Mouse (Mus musculus) spleen, postnatal 14 days (tissue): Measurements from ENCODE around the gene Coa5.
A peak's percentile ranks its signal among the peaks of the same experiment; 100 is the strongest.

Experiments
- DNase-seq, 2 experiments: peaks; one replicate each; pipeline ENCODE4 v3.0.0; 2021 to 2022; ENCODE audit warnings: low spot score in 2 of 2

Gene Coa5

GRCm38 (mm10) chr1:37429366-37430296 is at the start of gene Coa5, which contains the start of gene Unc50:
Gene Coa5 (minus strand): TSS chr1:37430103.
Gene Unc50 (plus strand): TSS chr1:37430139.
- peak; percentile 79 to 88 for DNase-seq

- no peak for DNase-seq
Observed at GRCm38 (mm10) chr1:37479074-37479473, 49.2 kb upstream of the Coa5 start.

GRCm38 (mm10) chr1:37478416-37478815 is 48.5 kb upstream of the Coa5 start:
- DNase-seq = no peak

DNA sequence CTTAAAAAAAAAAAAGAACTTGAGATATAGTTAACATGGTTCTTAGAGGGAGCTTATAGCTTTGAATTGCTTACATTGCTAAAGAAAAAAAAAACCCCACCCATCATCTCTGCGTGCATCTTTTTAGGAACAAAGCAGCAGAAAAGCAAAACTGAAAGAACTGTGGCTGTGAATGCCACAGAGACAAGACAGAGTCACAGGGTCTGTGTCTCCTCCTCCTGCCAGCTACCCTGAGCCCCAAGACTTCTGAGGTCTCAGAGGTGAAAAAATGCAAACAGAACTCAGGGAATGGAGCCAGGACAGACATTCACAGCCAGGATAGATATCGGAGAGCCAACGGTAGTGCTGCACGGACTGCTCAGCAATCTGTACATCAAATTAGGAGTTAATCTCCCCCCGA is 48.0 kb upstream of the Coa5 start:
- DNase-seq = no peak

DNA sequence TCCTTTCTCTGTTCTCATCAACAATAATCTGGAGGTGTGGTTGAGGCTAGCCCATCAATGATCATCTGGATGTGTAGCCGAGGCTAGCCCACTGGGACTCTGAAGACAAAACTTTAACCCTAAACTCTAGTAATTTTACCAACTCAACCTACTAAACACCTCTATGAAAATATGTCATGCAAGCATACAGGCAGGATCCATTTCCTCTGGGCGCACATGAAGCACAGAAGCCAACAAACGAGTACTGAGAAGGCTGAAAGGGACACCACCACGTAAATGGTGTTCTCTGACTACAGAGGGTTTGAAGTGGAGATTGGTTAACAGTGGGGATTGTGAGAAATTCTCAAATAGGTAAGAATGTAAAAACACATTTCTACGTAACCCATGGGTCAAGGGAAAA is 47.3 kb upstream of the Coa5 start:
- DNase-seq = no peak

DNA sequence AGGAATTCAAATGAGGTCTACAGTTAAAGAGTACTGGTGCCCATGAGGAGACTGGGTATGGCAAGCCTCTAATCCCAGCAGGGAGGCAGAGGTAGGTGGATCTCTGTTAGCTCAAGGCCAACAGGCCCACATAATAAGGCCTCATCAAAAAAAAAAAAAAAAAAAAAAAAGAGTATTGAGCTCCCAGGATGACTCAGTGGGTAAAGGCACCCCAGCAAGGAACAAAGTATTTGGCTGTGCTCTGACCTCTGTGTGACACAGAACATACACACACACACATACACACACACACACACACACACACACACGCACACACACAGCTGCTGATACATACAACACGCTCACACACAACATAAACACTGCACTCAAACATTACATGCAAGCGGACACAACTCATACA is 45.4 kb upstream of the Coa5 start:
- DNase-seq = no peak

- no peak for DNase-seq
Observed at GRCm38 (mm10) chr1:37474634-37475190, 44.8 kb upstream of the Coa5 start.

DNA sequence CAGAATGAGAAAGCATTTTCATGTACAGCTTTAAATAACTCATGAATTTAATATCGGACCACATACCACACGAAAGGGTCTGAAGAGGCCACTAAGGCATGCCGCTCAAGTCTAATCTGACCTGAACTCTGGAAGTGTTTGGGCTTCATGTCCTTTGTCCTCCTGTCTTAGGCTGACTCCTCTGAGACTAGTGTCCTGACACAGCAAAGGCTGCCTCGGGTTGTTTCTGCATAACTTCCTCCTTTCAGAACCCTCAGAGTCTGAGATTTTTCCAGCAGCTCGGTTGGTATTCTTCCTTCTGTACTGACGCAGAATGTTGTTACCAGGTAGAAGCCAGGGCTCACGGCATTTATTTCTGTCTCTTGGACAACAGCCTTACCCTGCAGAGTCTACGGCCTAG is 44.1 kb upstream of the Coa5 start:
- DNase-seq = no peak

DNA sequence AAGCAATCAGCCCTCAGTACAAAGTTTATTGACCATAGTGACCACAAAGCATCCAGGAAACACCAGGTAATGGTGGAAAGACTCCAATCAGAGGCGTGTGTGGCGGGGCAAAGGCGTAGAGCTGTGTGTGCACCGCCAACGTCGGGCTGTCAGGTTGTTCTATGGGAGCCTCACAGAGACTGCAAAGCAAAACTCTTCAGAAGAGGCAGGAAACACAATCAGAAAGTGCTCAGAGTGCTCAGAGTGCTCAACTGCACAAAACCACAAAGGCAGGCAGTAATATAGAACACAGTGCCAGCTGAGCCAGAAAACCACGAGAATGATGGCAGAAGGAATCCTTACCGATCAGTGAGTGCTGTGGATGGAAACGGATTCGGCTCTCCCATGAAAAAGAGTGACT is 43.3 kb upstream of the Coa5 start:
- DNase-seq = no peak

GRCm38 (mm10) chr1:37471179-37472148 is 41.6 kb upstream of the Coa5 start:
- no peak for DNase-seq

- DNase-seq = no peak
Observed at GRCm38 (mm10) chr1:37469007-37469406, 39.1 kb upstream of the Coa5 start.

- no peak for DNase-seq
Observed at GRCm38 (mm10) chr1:37467806-37468205, 37.9 kb upstream of the Coa5 start.

DNA sequence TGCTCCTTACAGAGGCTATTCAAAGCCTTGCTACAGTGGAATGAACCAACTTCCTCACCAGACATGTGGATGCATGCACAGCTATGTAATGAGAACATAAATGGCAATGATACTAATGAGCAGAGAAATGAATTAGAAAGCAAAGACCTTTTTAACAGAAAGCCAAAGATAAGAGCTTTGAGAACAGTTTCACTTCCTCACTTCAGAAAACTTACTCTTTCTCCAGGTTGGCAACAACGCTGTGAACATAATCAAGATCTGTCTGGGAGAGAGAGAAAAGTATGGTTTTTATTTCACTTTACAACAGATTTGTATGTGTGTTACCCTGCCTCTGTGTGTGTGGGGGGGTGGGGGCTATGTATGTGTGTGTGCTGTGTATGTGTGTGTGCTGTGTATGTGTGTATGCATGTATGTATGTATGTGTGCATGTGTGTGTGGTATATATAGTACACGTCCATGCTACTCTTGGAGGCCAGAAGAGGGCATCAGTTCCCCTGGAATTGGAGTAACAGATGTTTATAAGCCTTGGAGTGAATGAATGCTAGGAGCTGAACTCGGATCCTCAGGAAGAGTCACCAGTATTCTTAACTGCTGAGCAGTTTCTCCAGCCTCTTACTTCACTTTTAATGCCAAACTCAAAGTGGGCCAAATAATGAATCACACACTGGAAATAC is 36.6 kb upstream of the Coa5 start:
- DNase-seq = no peak

DNA sequence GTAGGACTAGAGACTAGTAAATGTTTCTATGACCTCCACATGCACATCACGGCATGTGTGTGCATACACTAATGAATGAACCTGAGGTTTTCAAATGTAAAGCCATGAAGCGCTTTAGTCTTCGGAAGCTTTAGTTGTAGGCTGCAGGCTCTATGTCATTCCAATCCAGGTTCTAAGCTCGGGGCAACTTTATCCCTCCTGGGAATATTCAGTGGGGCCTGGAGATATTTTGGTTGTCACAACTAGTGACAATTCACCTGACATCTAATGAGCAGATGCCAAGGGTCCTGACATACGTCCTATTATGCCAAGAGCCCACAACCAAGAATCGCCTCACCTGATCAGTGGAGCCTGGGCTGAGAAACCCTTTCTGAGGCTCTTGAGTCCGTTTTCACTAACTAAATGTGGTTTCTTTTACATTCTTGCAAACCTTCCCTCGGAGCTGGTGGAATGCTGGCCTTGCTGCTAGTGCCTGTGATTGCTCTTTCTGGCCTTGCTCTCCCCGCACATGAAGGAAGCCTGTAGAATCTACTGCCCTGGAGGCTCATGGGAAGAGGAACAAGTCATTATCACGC is 35.1 kb upstream of the Coa5 start:
- DNase-seq = no peak

DNA sequence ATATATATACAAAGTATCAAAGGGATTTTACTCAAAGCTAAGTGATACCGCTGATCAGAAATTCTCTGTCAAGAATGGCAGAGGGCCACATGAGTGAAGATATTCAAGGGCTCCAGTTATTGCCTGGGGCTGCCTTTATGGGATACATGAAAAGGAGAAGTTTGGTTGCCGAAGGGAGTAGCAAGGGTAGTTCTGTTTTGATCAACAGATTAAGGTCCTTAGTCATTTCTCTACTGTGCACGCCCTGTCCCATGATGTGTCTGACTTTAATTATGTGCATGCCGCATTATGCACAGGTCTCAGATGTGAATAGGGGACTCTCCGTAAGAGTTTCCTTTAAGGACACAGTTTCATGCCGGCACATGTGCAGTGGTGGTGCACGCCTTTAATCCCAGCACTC is 27.6 kb upstream of the Coa5 start:
- DNase-seq = no peak

DNA sequence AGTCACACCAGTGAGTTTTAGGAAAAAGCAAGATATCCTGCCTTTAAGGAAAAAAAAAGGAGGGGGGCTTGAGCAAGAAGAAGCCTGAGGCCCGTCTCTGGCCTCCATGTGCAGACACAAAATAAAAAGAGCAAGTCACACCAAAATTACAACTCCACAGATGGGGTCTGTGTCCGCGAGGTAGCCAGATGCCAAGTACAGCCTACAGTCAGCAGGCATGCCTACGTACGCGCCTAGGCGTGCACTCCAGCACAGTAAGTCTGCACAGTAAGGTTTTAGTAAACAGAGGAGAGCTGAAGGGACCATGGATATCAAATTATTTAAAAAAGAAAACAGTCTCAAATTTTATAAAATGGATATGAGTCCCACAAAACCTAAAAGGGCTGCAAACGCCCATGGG is 21.4 kb upstream of the Coa5 start:
- no peak for DNase-seq

DNA sequence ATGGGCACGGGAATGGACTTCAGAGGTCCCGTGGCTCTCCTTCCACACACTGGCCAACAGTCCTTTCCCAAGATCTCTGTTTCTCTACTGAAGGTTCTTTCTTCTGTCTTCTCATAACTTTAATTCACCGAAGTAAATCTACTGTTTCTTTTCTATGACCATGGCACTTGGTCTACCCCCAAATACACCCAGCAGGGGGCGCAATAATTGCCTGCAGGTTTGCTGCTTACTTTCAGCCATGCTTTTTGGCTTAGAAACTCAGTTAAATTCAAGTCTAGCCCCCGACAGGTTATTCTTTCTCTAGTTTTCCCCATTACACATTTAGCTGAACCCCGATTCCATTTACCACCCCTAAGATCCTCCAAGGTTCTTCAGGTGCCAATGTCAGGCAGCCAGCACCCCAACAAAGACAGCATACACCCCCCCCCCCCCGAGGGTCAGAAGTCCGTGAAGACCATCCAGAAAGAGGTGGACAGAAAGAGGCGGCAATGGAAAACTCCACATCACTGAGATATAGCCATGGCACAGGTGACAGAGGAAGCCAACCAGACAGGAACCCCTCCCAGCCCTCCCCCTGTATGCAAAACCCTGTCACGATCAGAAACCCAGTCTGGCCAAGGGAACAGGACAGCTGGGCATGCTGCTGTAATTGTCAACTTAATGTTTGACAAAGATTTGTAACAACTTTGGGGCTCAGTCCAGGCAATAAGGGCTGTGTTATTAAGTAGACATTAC is 18.6 kb upstream of the Coa5 start:
- DNase-seq = peak; percentile 30 to 69

GRCm38 (mm10) chr1:37442848-37443835 is 13.2 kb upstream of the Coa5 start:
- no peak for DNase-seq

- DNase-seq = no peak
Observed at GRCm38 (mm10) chr1:37436419-37436818, 6.5 kb upstream of the Coa5 start.
